Mouse (Mus musculus): ENCODE data around the gene Sik2. TPM values are rescaled to one million over a fixed set of nuclear protein-coding genes. Genes with fewer than 3 reads are reported as not detected.

Sik2 gene
- polyA plus RNA-seq, 1 experiment from 2014 or later, result 13.1 TPM

- WGBS, result 89% methylated on average over 6 of the region's 6 CpGs
- Histone ChIP-seq H3K9ac (ENCODE audit: low read length) (no peak overlapping the region), H3K9me3 (ENCODE audit: control insufficient read depth, low read length) (no peaks in the 10 kb centered on the region), H3K36me3 (ENCODE audit: control insufficient read depth, insufficient read depth, low read length) (peaks cover 12% of the 10 kb centered on the region), H3K4me3 (ENCODE audit: low read depth, low read length) (no peak overlapping the region), H3K4me1 (ENCODE audit: control insufficient read depth, insufficient read depth, low read length) (no peaks in the 10 kb centered on the region), H3K27ac (ENCODE audit: low read depth, low read length) (no peak overlapping the region), H3K27me3 (ENCODE audit: control insufficient read depth, insufficient read depth, low read length) (no peaks in the 10 kb centered on the region), H3K4me2 (no peak overlapping the region)
- DNase-seq (ENCODE audit: low spot score, missing footprints), result no peak
- no peak for ATAC-seq (ENCODE audit: low FRiP score)
These were observed 134.8 kb downstream of the Sik2 start for GRCm38 (mm10) chr9:50874031-50874430.

GRCm38 (mm10) chr9:50873210-50873609 is 135.7 kb downstream of the Sik2 start:
- no peaks in the 10 kb centered on the region for H3K27me3 ChIP-seq (ENCODE audit: control insufficient read depth, insufficient read depth, low read length)
- H3K9ac ChIP-seq (ENCODE audit: low read length), result no peak overlapping the region
- H3K4me3 ChIP-seq (ENCODE audit: low read depth, low read length), result no peak overlapping the region
- 93% methylated on average over 9 of the region's 9 CpGs for WGBS
- H3K27ac ChIP-seq (ENCODE audit: low read depth, low read length), result no peak overlapping the region
- H3K9me3 ChIP-seq (ENCODE audit: control insufficient read depth, low read length), result no peaks in the 10 kb centered on the region
- DNase-seq (ENCODE audit: low spot score, missing footprints) (no peak), ATAC-seq (ENCODE audit: low FRiP score) (no peak)
- no peak overlapping the region for H3K4me2 ChIP-seq
- no peaks in the 10 kb centered on the region for H3K4me1 ChIP-seq (ENCODE audit: control insufficient read depth, insufficient read depth, low read length)
- peaks cover 13% of the 10 kb centered on the region for H3K36me3 ChIP-seq (ENCODE audit: control insufficient read depth, insufficient read depth, low read length)

GRCm38 (mm10) chr9:50868182-50868581 is 140.7 kb downstream of the Sik2 start:
- ATAC-seq (ENCODE audit: low FRiP score) (no peak), DNase-seq (ENCODE audit: low spot score, missing footprints) (no peak)
- Histone ChIP-seq H3K4me3 (ENCODE audit: low read depth, low read length) (no peak overlapping the region), H3K4me1 (ENCODE audit: control insufficient read depth, insufficient read depth, low read length) (no peaks in the 10 kb centered on the region), H3K27ac (ENCODE audit: low read depth, low read length) (no peak overlapping the region), H3K9me3 (ENCODE audit: control insufficient read depth, low read length) (no peaks in the 10 kb centered on the region), H3K9ac (ENCODE audit: low read length) (no peak overlapping the region), H3K27me3 (ENCODE audit: control insufficient read depth, insufficient read depth, low read length) (no peaks in the 10 kb centered on the region), H3K36me3 (ENCODE audit: control insufficient read depth, insufficient read depth, low read length) (peaks cover 28% of the 10 kb centered on the region), H3K4me2 (no peak overlapping the region)
- WGBS, result 86% methylated on average over 2 of the region's 2 CpGs

- Histone ChIP-seq H3K27me3 (ENCODE audit: control insufficient read depth, insufficient read depth, low read length) (no peaks in the 10 kb centered on the region), H3K4me3 (ENCODE audit: low read depth, low read length) (no peak overlapping the region), H3K9ac (ENCODE audit: low read length) (no peak overlapping the region), H3K9me3 (ENCODE audit: control insufficient read depth, low read length) (no peaks in the 10 kb centered on the region), H3K36me3 (ENCODE audit: control insufficient read depth, insufficient read depth, low read length) (peaks cover 32% of the 10 kb centered on the region), H3K4me2 (no peak overlapping the region), H3K4me1 (ENCODE audit: control insufficient read depth, insufficient read depth, low read length) (no peaks in the 10 kb centered on the region), H3K27ac (ENCODE audit: low read depth, low read length) (no peak overlapping the region)
- ATAC-seq (ENCODE audit: low FRiP score) (no peak), DNase-seq (ENCODE audit: low spot score, missing footprints) (no peak)
- WGBS, result 95% methylated on average over 6 of the region's 6 CpGs
These were observed 141.9 kb downstream of the Sik2 start for GRCm38 (mm10) chr9:50867015-50867414.

GRCm38 (mm10) chr9:50865803-50866202 is 143.1 kb downstream of the Sik2 start:
- Histone ChIP-seq H3K36me3 (ENCODE audit: control insufficient read depth, insufficient read depth, low read length) (peaks cover 40% of the 10 kb centered on the region), H3K4me3 (ENCODE audit: low read depth, low read length) (no peak overlapping the region), H3K27me3 (ENCODE audit: control insufficient read depth, insufficient read depth, low read length) (no peaks in the 10 kb centered on the region), H3K4me2 (no peak overlapping the region), H3K27ac (ENCODE audit: low read depth, low read length) (no peak overlapping the region), H3K4me1 (ENCODE audit: control insufficient read depth, insufficient read depth, low read length) (no peaks in the 10 kb centered on the region), H3K9ac (ENCODE audit: low read length) (no peak overlapping the region), H3K9me3 (ENCODE audit: control insufficient read depth, low read length) (no peaks in the 10 kb centered on the region)
- DNase-seq (ENCODE audit: low spot score, missing footprints) (no peak), ATAC-seq (ENCODE audit: low FRiP score) (no peak)
- WGBS, result 93% methylated on average over 8 of the region's 8 CpGs

- Histone ChIP-seq H3K4me2 (no peak overlapping the region), H3K9ac (ENCODE audit: low read length) (no peak overlapping the region), H3K27me3 (ENCODE audit: control insufficient read depth, insufficient read depth, low read length) (no peaks in the 10 kb centered on the region), H3K36me3 (ENCODE audit: control insufficient read depth, insufficient read depth, low read length) (peaks cover 40% of the 10 kb centered on the region), H3K27ac (ENCODE audit: low read depth, low read length) (no peak overlapping the region), H3K9me3 (ENCODE audit: control insufficient read depth, low read length) (no peaks in the 10 kb centered on the region), H3K4me1 (ENCODE audit: control insufficient read depth, insufficient read depth, low read length) (no peaks in the 10 kb centered on the region), H3K4me3 (ENCODE audit: low read depth, low read length) (no peak overlapping the region)
- no peak for DNase-seq (ENCODE audit: low spot score, missing footprints)
- no peak for ATAC-seq (ENCODE audit: low FRiP score)
- 95% methylated on average over 5 of the region's 5 CpGs for WGBS
These were observed 144.0 kb downstream of the Sik2 start for GRCm38 (mm10) chr9:50864877-50865276.

- no peak overlapping the region for H3K27ac ChIP-seq (ENCODE audit: low read depth, low read length)
- DNase-seq (ENCODE audit: low spot score, missing footprints) (no peak), ATAC-seq (ENCODE audit: low FRiP score) (no peak)
- H3K27me3 ChIP-seq (ENCODE audit: control insufficient read depth, insufficient read depth, low read length), result no peaks in the 10 kb centered on the region
- no peak overlapping the region for H3K9ac ChIP-seq (ENCODE audit: low read length)
- H3K4me3 ChIP-seq (ENCODE audit: low read depth, low read length), result no peak overlapping the region
- H3K4me1 ChIP-seq (ENCODE audit: control insufficient read depth, insufficient read depth, low read length), result no peaks in the 10 kb centered on the region
- no peaks in the 10 kb centered on the region for H3K9me3 ChIP-seq (ENCODE audit: control insufficient read depth, low read length)
- peaks cover 40% of the 10 kb centered on the region for H3K36me3 ChIP-seq (ENCODE audit: control insufficient read depth, insufficient read depth, low read length)
- 88% methylated on average over 4 of the region's 4 CpGs for WGBS
- no peak overlapping the region for H3K4me2 ChIP-seq
These were observed 145.0 kb downstream of the Sik2 start for GRCm38 (mm10) chr9:50863824-50864223.

- Histone ChIP-seq H3K36me3 (ENCODE audit: control insufficient read depth, insufficient read depth, low read length) (peaks cover 25% of the 10 kb centered on the region), H3K9ac (ENCODE audit: low read length) (no peak overlapping the region), H3K4me1 (ENCODE audit: control insufficient read depth, insufficient read depth, low read length) (peaks cover 3% of the 10 kb centered on the region), H3K4me2 (no peak overlapping the region), H3K27ac (ENCODE audit: low read depth, low read length) (no peak overlapping the region), H3K9me3 (ENCODE audit: control insufficient read depth, low read length) (no peaks in the 10 kb centered on the region), H3K27me3 (ENCODE audit: control insufficient read depth, insufficient read depth, low read length) (no peaks in the 10 kb centered on the region), H3K4me3 (ENCODE audit: low read depth, low read length) (no peak overlapping the region)
- no peak for ATAC-seq (ENCODE audit: low FRiP score)
- DNase-seq (ENCODE audit: low spot score, missing footprints), result no peak
- 95% methylated on average over 18 of the region's 18 CpGs for WGBS
These were observed 147.6 kb downstream of the Sik2 start for GRCm38 (mm10) chr9:50861119-50861839.

GRCm38 (mm10) chr9:50858681-50859080 is 150.2 kb downstream of the Sik2 start:
- no peak overlapping the region for H3K9ac ChIP-seq (ENCODE audit: low read length)
- H3K4me3 ChIP-seq (ENCODE audit: low read depth, low read length), result no peak overlapping the region
- no peak overlapping the region for H3K27ac ChIP-seq (ENCODE audit: low read depth, low read length)
- ATAC-seq (ENCODE audit: low FRiP score) (no peak), DNase-seq (ENCODE audit: low spot score, missing footprints) (no peak)
- H3K9me3 ChIP-seq (ENCODE audit: control insufficient read depth, low read length), result no peaks in the 10 kb centered on the region
- 96% methylated on average over 6 of the region's 6 CpGs for WGBS
- no peaks in the 10 kb centered on the region for H3K27me3 ChIP-seq (ENCODE audit: control insufficient read depth, insufficient read depth, low read length)
- H3K4me2 ChIP-seq, result no peak overlapping the region
- peaks cover 9% of the 10 kb centered on the region for H3K4me1 ChIP-seq (ENCODE audit: control insufficient read depth, insufficient read depth, low read length)
- H3K36me3 ChIP-seq (ENCODE audit: control insufficient read depth, insufficient read depth, low read length), result peaks cover 20% of the 10 kb centered on the region
